Mouse (Mus musculus) gastrocnemius, postnatal 14 days (tissue): ENCODE measurements around the gene Uchl3. TPM values are rescaled to one million over a fixed set of nuclear protein-coding genes. Genes with fewer than 3 reads are reported as not detected.
A peak's percentile ranks its signal among the peaks of the same experiment; 100 is the strongest.

Experiments used
- DNase-seq: peaks from one replicate; pipeline ENCODE4 v3.0.0; 2021; ENCODE audit warnings: mixed read lengths
- intact Hi-C: fragments of 180-260 bp; cut with DNase I; formaldehyde crosslinking; loops from one replicate; pipeline ENCODE4 v1.15.1; 2025; ENCODE audit warnings: low total_unique reads
- total RNA-seq, 2 experiments: library from RNA; stranded (reverse); gene quantifications; 2 replicates each; pipeline ENCODE4 v1.2.3; 2021

Uchl3 gene
- total RNA-seq, 2 experiments from 2014 or later = 33.6 to 36.4 TPM

GRCm38 (mm10) chr14:101661654-101662412 is 8.1 kb downstream of the Uchl3 start:
- intact Hi-C loops = no loop called here
- peak; percentile 12 for DNase-seq

- intact Hi-C loops = no loop called here
- DNase-seq = no peak
These were observed 10.5 kb downstream of the Uchl3 start for GRCm38 (mm10) chr14:101664274-101664673.

GRCm38 (mm10) chr14:101666056-101666455 is 12.3 kb downstream of the Uchl3 start:
- no peak for DNase-seq
- intact Hi-C loops = no loop called here

- DNase-seq = no peak
- intact Hi-C loops = no loop called here
These were observed 12.8 kb downstream of the Uchl3 start for GRCm38 (mm10) chr14:101666536-101666935.

GRCm38 (mm10) chr14:101668626-101669025 is 14.9 kb downstream of the Uchl3 start:
- DNase-seq = no peak
- intact Hi-C loops = no loop called here

GRCm38 (mm10) chr14:101672226-101672625 is 18.5 kb downstream of the Uchl3 start:
- intact Hi-C loops = no loop called here
- DNase-seq = no peak

- intact Hi-C loops = no loop called here
- DNase-seq = no peak
These were observed 33.9 kb downstream of the Uchl3 start for GRCm38 (mm10) chr14:101687696-101688095.

- DNase-seq = no peak
These were observed 34.6 kb downstream of the Uchl3 start for GRCm38 (mm10) chr14:101688406-101688805.

GRCm38 (mm10) chr14:101704479-101704878 is 50.7 kb downstream of the Uchl3 start:
- intact Hi-C loops = no loop called here
- DNase-seq = no peak

More at GRCm38 (mm10) chr14:101688406-101688805, 34.6 kb downstream of the Uchl3 start:
- intact Hi-C loops = no loop called here

GRCm38 (mm10) chr14:101707088-101707487 is 53.3 kb downstream of the Uchl3 start:
- intact Hi-C loops = no loop called here
- no peak for DNase-seq

GRCm38 (mm10) chr14:101714414-101714813 is 60.6 kb downstream of the Uchl3 start:
- DNase-seq = no peak
- intact Hi-C loops = no loop called here

- DNase-seq = peak; percentile 63
- intact Hi-C loops = no loop called here
These were observed 75.6 kb downstream of the Uchl3 start, which contains the start of the genes Gm9922 and Lmo7 for GRCm38 (mm10) chr14:101729237-101729971. Gm9922 (minus strand) TSS chr14:101729814. Lmo7 (plus strand) TSS chr14:101729957.

GRCm38 (mm10) chr14:101729972-101730692 is 76.4 kb downstream of the Uchl3 start:
- intact Hi-C loops = no loop called here
- no peak for DNase-seq

GRCm38 (mm10) chr14:101733542-101734303 is 80.0 kb downstream of the Uchl3 start:
- intact Hi-C loops = no loop called here
- DNase-seq = no peak

GRCm38 (mm10) chr14:101737501-101737900 is 83.7 kb downstream of the Uchl3 start:
- DNase-seq = no peak
- intact Hi-C loops = no loop called here
